Comparison of ENCODE assay signal across 22 mouse cellular contexts in genomic region chr17:12143948-12144364, GRCm38 (mm10). TPM values are rescaled to one million over a fixed set of nuclear protein-coding genes. Genes with fewer than 3 reads are reported as not detected.
DNase-seq lines count a peak whose midpoint lies in the region; ATAC-seq and TF ChIP-seq lines count a peak whose summit lies in the region.
"Had no signal": no experiment of that assay in that cellular context is flagged by ENCODE, and none has a peak within 500 bp of the region (broad histone marks: within the 10 kb centered on the region; RNA-seq: fewer than 3 reads in every experiment).

No protein-coding gene starts in this region.

- WGBS in liver, embryonic 13.5 days (ENCODE audit: insufficient replicate concordance), result 90% methylated on average over 5 of the region's 5 CpGs
- WGBS in stomach, embryonic 16.5 days, result 64% methylated on average over 5 of the region's 5 CpGs

- no peaks in the 10 kb centered on the region for H3K9me3 ChIP-seq in liver, embryonic 13.5 days (replicated peaks)
- peaks cover 5% of the 10 kb centered on the region; the same call in 1 of the 2 replicates for H3K9me3 ChIP-seq in stomach, embryonic 16.5 days (replicated peaks; ENCODE audit: control insufficient read depth, low read length)
- H3K9me3 ChIP-seq: G1E; hindbrain, embryonic 15.5 days; kidney, embryonic 15.5 days had no signal

- H3K4me1 ChIP-seq in liver, embryonic 13.5 days (replicated peaks), result peaks cover 62% of the 10 kb centered on the region
- peaks cover 12% of the 10 kb centered on the region for H3K4me1 ChIP-seq in cortical plate, adult 2 months (ENCODE audit: control insufficient read depth, insufficient read depth, low read length)
- H3K4me1 ChIP-seq in stomach, embryonic 16.5 days (ENCODE audit: control insufficient read depth, insufficient read depth, low read length), result peaks cover 6% of the 10 kb centered on the region
- H3K4me1 ChIP-seq: hindbrain, embryonic 15.5 days; kidney, embryonic 15.5 days; midbrain, embryonic 12.5 days had no signal

- no peak for TF ChIP-seq POLR2A in cortical plate, adult 2 months (IDR thresholded peaks at IDR 0.05; ENCODE audit: extremely low read depth, insufficient read depth, low read length)

- ATAC-seq in frontal cortex, adult (ENCODE audit: low TSS enrichment), result 0 out of 2 replicates have a peak, but pooled peaks have one; percentile 11
- ATAC-seq in liver, embryonic 13.5 days (ENCODE audit: low read depth), result no peak
- peak; percentile 60; the same call in 1 of the 2 replicates for ATAC-seq in stomach, embryonic 16.5 days (ENCODE audit: insufficient read depth, low FRiP score)
- ATAC-seq: forebrain, embryonic 14.5 days; intestine, embryonic 16.5 days had no signal

- no peak for DNase-seq in frontal cortex, postnatal 14 days (ENCODE audit: low spot score in 2 of 2)
- DNase-seq in liver, embryonic 13.5 days, result no peak
- DNase-seq in liver, result no peak
- no peak for DNase-seq in adrenal gland, adult 2 months
- DNase-seq in MN1 (ENCODE audit: low spot score), result no peak
- DNase-seq: adrenal gland, postnatal 36 days; cerebellum, adult 18-20 months; heart, postnatal 14 days; right cerebral cortex, adult 18-20 months; thymus, adult 18-20 months; thymus, postnatal 4 days had no signal

- no peak overlapping the region for H3K4me2 ChIP-seq in liver, embryonic 13.5 days
- no peak overlapping the region for H3K4me2 ChIP-seq in stomach, embryonic 16.5 days (ENCODE audit: low read depth, low read length)
- H3K4me2 ChIP-seq: heart, embryonic 11.5 days; hindbrain, embryonic 15.5 days; kidney, embryonic 15.5 days; midbrain, embryonic 12.5 days had no signal

- peak overlapping the region; percentile 3; the same call in 1 of the 2 replicates for H3K27ac ChIP-seq in liver, embryonic 13.5 days
- H3K27ac ChIP-seq in cortical plate, adult 2 months (ENCODE audit: insufficient read depth, low read length), result peak overlapping the region; percentile 80; the same call in 1 of the 2 replicates
- H3K27ac ChIP-seq in stomach, embryonic 16.5 days (ENCODE audit: low read length), result peak overlapping the region; percentile 49
- H3K27ac ChIP-seq: hindbrain, embryonic 15.5 days; kidney, embryonic 15.5 days; midbrain, embryonic 12.5 days had no signal

- H3K27me3 ChIP-seq in liver, embryonic 13.5 days, result no peaks in the 10 kb centered on the region
- no peaks in the 10 kb centered on the region for H3K27me3 ChIP-seq in stomach, embryonic 16.5 days (ENCODE audit: control insufficient read depth, insufficient read depth, low read length)
- H3K27me3 ChIP-seq: hindbrain, embryonic 15.5 days; kidney, embryonic 15.5 days; midbrain, embryonic 12.5 days had no signal

- H3K4me3 ChIP-seq in liver, embryonic 13.5 days (replicated peaks), result no peak overlapping the region
- H3K4me3 ChIP-seq in cortical plate, adult 2 months (ENCODE audit: insufficient read depth, low read length), result no peak overlapping the region
- no peak overlapping the region for H3K4me3 ChIP-seq in stomach, embryonic 16.5 days (replicated peaks; ENCODE audit: low read length)
- H3K4me3 ChIP-seq: erythroblast, embryonic 14.5 days; hindbrain, embryonic 15.5 days; kidney, embryonic 15.5 days; midbrain, embryonic 12.5 days had no signal

- H3K36me3 ChIP-seq in liver, embryonic 13.5 days, result peaks cover 21% of the 10 kb centered on the region
- H3K36me3 ChIP-seq in stomach, embryonic 16.5 days (ENCODE audit: control insufficient read depth, insufficient read depth, low read length), result no peaks in the 10 kb centered on the region
- H3K36me3 ChIP-seq: hindbrain, embryonic 15.5 days had no signal

- no peak overlapping the region for H3K9ac ChIP-seq in liver, embryonic 13.5 days
- no peak overlapping the region for H3K9ac ChIP-seq in stomach, embryonic 16.5 days (ENCODE audit: low read length)
- H3K9ac ChIP-seq: hindbrain, embryonic 15.5 days; kidney, embryonic 15.5 days; midbrain, embryonic 12.5 days had no signal

- TF ChIP-seq CTCF in cortical plate, adult 2 months (IDR thresholded peaks at IDR 0.05; ENCODE audit: extremely low read depth, insufficient read depth, low read length), result no peak

RNA-seq across cellular contexts. Expression of gene Agpat4, which starts 25.5 kb away (rescaled TPM):
- polyA plus RNA-seq in liver, embryonic 13.5 days (2015; fragmentation: Nextera tagmentation; extraction: Ambion mirVana), result 27.3 and 28.7 TPM in 2 replicates
- 53.2 and 56.1 TPM in 2 replicates for polyA plus RNA-seq in cortical plate, adult 2 months (2012; rRNA removed)
- 34.5 and 36.8 TPM in 2 replicates for polyA plus RNA-seq in stomach, embryonic 16.5 days (2015; fragmentation: Nextera tagmentation; extraction: Ambion mirVana)
- total RNA-seq in adrenal gland, adult 2 months (2021), result 10 to 100 TPM; 23.9 to 85.2 TPM
- polyA plus RNA-seq in adrenal gland, adult 2 months (2012; rRNA removed), result 13.1 and 20.7 TPM in 2 replicates

Comparison
In these comparisons a context has a peak if more than half of its experiments do, and no peak if none do; other contexts are left out.
1. H3K27ac ChIP-seq: peak in every context shown above with its lines; median percentile 80 in cortical plate, adult 2 months; 49 in stomach, embryonic 16.5 days; 3 in liver, embryonic 13.5 days.